Mouse (Mus musculus): ENCODE measurements at regions not wholly inside any gene's neighbourhood (a gene's known extent, or its start where the extent isn't known, plus 50 kb on each side); places are given as distances from the start of the nearest gene placed in this dataset.

GRCm38 (mm10) chr1:121047406-121047805 lies 285.0 kb downstream of the Insig2 start:
- no peak for DNase-seq (ENCODE audit: low read depth, low spot score)

GRCm38 (mm10) chr1:121049684-121050083 lies 282.7 kb downstream of the Insig2 start:
- no peak for DNase-seq (ENCODE audit: low read depth, low spot score)

DNA sequence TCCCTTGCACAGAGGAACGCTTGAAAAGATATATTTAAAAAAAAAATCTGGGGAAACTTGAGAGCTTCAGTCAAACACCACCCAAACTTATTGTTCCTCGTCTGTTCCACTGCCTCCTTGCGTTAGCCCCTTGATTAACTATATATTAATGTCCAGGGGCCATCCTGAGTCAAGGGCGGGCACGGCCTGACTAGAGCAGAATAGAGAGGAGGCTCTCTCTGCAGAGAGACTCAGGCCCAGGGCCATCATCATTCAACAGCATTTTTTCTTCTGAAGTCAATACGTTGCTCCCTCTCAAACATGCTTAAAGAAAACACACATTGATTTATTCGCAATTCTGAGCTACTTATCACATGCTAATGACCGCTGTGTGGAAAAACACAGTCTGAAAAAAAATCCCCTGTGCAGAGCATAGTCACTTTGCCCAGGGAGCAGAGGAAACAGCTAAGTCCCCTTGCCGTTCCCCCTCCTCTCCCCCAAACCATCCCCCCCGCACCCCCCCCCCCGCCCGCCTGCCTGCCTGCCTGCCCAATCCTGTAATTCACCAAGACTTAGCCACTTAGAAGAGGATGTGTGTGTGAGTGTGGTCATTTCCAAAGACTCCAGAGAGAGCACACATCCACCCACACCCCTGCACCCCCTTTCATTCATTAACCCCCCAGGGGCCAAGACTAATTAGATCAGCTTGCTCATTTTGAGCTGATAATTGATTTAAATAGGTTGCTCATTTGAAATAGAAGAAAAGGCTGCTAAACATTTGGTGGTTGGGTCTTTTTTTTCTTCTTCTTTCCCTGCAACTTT lies 281.5 kb downstream of the Insig2 start:
- DNase-seq (ENCODE audit: low read depth, low spot score) = no peak

- no peak for DNase-seq (ENCODE audit: low read depth, low spot score)
Observed at GRCm38 (mm10) chr1:121051496-121052119, 280.8 kb downstream of the Insig2 start.

GRCm38 (mm10) chr1:121052120-121052501 lies 280.3 kb downstream of the Insig2 start:
- DNase-seq (ENCODE audit: low read depth, low spot score) = no peak

GRCm38 (mm10) chr1:121053692-121054091 lies 278.7 kb downstream of the Insig2 start:
- peak; percentile 66 for DNase-seq (ENCODE audit: low read depth, low spot score)

- DNase-seq (ENCODE audit: low read depth, low spot score) = no peak
Observed at GRCm38 (mm10) chr1:121074569-121074968, 257.8 kb downstream of the Insig2 start.

DNA sequence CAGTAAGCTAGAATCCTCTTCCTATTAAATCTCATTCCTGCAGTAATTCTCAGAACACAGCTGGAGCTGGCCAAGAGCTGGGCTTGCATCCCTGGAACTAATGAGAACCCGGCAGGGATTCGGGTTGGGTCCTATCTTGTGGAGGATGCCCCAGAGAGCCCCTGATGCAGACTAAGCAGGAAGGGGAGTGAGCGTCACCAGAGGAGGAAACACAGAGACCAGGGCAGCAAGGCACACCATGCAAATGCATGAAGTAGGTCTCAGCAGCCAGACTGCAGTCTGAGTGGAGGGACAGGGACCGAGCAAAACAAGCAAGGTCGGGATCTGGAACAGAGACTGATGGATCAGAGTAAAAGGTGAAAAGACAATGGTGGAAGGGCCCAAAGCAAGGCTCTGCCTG lies 249.6 kb downstream of the Insig2 start:
- peak; percentile 23 for DNase-seq (ENCODE audit: low read depth, low spot score)

GRCm38 (mm10) chr1:121085101-121085727 lies 247.2 kb downstream of the Insig2 start:
- no peak for DNase-seq (ENCODE audit: low read depth, low spot score)

DNA sequence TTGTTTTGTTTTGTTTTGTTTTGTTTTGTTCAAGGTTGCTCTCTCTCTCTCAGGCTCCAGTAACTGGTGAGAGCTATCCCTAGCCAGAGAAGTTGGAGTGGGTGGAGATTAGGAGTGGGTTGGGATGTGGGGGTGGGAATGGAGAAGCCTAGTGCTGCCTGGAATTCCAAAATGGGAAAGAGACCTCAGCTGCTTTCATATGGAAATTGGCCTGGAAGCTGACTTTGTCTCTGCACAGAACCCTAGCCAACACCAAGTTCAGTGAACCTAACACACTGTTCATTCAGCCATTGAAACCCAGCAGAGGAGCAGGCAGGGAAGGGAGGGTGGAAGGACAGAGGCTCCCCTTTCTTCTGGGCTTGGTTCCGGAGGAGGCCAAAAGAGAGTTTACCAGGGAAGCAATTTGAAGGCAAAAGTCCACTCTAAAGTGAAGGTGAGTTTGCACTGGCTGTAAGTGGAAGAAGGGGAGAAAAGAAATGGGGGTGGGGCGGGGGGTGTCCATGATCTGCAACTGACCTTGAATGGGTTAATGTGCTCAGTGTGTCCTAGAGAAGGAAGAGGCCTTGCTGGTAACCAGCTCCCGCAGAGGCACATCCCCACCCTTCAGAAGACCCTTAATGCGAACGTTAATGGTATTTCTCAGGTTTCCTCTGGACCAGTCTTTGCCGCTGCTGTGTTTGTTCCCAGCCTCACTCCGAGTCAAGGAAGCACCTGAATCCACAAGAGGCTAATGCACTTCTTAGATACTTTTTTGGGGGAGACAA lies 245.1 kb downstream of the Insig2 start:
- peak; percentile 95 for DNase-seq (ENCODE audit: low read depth, low spot score)

GRCm38 (mm10) chr1:121090628-121091027 lies 241.8 kb downstream of the Insig2 start:
- DNase-seq (ENCODE audit: low read depth, low spot score) = no peak

- DNase-seq (ENCODE audit: low read depth, low spot score) = no peak
Observed at GRCm38 (mm10) chr1:121092870-121093269, 239.5 kb downstream of the Insig2 start.

DNA sequence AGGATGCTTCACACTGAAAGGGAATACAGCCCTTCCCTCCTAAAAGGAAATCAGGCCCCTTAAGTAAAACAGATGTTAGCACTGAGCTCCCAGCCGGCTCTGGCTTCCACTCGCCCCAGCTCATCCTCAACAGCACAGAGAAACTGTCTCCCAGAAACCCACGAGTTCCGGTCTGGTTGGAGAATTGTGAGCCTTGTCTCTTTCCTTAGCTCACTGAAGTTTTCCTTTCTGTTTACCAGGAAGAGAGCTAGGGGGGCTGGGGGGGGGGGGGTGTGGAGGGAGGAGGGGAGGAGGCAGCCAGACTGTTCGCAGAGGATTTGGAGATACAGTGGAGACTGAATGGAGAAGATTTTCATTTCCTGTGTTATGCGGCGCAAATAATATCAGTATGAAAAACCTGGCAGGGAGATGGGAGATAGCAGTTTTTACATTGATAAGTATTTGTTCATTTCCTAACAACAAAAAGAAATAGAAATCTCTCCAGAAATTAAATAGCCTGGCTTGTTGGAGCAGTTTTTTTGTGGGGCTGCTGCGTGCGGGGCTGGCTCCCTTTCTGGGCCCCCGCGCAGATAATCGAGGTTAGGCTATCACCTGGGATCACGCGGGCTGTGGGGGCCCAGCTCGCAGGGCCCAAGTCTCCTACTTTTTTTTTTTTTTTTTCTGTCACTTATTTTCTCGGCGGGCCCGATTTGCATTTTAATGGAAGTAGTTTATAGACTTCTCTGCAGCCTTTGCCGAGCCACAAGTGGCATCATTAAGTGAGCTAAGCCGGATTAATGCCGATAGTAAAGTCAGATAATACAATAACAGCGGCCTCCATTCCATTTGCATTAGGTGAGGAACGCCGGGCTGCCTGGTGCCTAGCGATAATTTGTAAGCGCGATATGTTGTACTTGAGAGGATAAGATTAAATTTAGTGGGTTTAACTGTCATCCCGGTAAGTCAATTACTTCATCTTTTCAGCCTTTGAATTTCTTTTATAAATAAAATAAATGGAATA lies 235.5 kb downstream of the Insig2 start:
- DNase-seq (ENCODE audit: low read depth, low spot score) = peak; percentile 41

- DNase-seq (ENCODE audit: low read depth, low spot score) = no peak
Observed at GRCm38 (mm10) chr1:121111776-121112344, 220.5 kb downstream of the Insig2 start.

DNA sequence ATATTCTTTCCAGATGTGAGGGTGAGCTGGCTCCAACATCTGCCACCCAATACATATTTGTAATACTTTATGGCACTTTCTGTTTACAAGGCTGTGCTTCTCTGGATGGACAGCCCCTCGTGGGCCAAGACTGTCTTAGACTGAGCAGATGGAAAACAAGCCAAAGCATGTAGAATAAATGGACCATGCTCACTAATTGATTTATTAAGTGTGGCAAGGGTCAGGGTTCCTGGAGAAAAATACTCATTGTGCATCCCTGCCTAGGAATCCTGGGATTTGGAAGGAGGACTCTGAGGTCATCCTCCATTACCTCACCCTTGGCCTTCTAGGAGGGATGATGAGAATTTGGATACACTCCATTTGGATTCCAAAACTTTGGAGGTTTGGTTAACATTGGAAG lies 219.9 kb downstream of the Insig2 start:
- no peak for DNase-seq (ENCODE audit: low read depth, low spot score)

GRCm38 (mm10) chr1:121116626-121117025 lies 215.8 kb downstream of the Insig2 start:
- no peak for DNase-seq (ENCODE audit: low read depth, low spot score)

DNA sequence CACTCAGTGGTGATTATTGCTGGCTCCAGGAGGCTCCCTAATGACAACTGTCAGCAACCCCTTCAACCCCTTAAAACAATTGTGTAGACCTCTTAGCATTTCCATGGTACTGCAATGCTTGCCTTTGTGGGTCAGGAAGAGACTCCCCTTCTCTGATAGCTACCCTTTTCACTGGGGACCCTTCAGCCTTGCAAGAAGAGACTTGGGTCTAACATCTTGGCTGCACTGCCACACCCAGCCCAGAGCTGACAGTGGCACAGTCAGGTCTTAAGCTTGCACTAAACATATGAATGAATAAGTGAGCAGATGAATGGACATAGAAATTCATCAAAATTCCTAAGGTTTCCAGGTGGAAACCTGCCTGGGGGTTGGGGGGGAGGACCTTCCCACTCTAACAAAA lies 209.0 kb downstream of the Insig2 start:
- DNase-seq (ENCODE audit: low read depth, low spot score) = peak; percentile 80

GRCm38 (mm10) chr1:121136284-121136683 lies 196.1 kb downstream of the Insig2 start:
- DNase-seq (ENCODE audit: low read depth, low spot score) = no peak

GRCm38 (mm10) chr1:121136846-121137245 lies 195.5 kb downstream of the Insig2 start:
- no peak for DNase-seq (ENCODE audit: low read depth, low spot score)

GRCm38 (mm10) chr1:121144981-121145380 lies 187.4 kb downstream of the Insig2 start:
- no peak for DNase-seq (ENCODE audit: low read depth, low spot score)

Measured in ZHBTc4 (cell line).